Mouse (Mus musculus) ES-E14 (cell line): ENCODE results near the gene Stx5a. TPM values are rescaled to one million over a fixed set of nuclear protein-coding genes. Genes with fewer than 3 reads are reported as not detected.
A peak's percentile ranks its signal among the peaks of the same experiment; 100 is the strongest.

Experiments used
- DNase-seq: peaks from one replicate; pipeline ENCODE4 v3.0.0-alpha.2; 2013; ENCODE audit warnings: low read depth, low spot score
- H3K27ac ChIP-seq: 2 replicates; pipeline ENCODE4 v1.5.1; 2012; ENCODE audit warnings: low read depth, mild to moderate bottlenecking, low read length, moderate library complexity, mixed read lengths; ENCODE audit not compliant: poor library complexity, insufficient read depth, severe bottlenecking
- H3K36me3 ChIP-seq: 2 replicates; pipeline ENCODE4 v1.6.1; 2012; ENCODE audit warnings: mild to moderate bottlenecking, low read length, moderate library complexity, mixed read lengths; ENCODE audit not compliant: control insufficient read depth, poor library complexity, insufficient read depth, severe bottlenecking
- H3K4me1 ChIP-seq, 2 experiments: fragments of 150-350 bp in 1 of 2; sonication (generic) in 1 of 2; 2 replicates each; pipeline ENCODE4 v1.6.1; 2012; ENCODE audit warnings: low read length in 2 of 2, mild to moderate bottlenecking in 1 of 2, mixed read lengths in 1 of 2; ENCODE audit not compliant: control insufficient read depth in 2 of 2, insufficient read depth in 2 of 2, poor library complexity in 1 of 2
- H3K4me3 ChIP-seq, 2 experiments: fragments of 150-350 bp in 1 of 2; sonication (generic) in 1 of 2; 2 replicates each; pipeline ENCODE4 v1.5.1; 2012; ENCODE audit warnings: low read length in 2 of 2, low read depth in 1 of 2, mild to moderate bottlenecking in 1 of 2, mixed read lengths in 1 of 2; ENCODE audit not compliant: insufficient read depth in 1 of 2, poor library complexity in 1 of 2, severe bottlenecking in 1 of 2
- H3K9ac ChIP-seq: 2 replicates; pipeline ENCODE4 v1.6.1; 2012; ENCODE audit warnings: low read depth, mild to moderate bottlenecking, low read length, mixed read lengths; ENCODE audit not compliant: poor library complexity, insufficient read depth, severe bottlenecking
- H3K9me3 ChIP-seq: fragments of 150-350 bp; sonication (generic); 2 replicates; pipeline ENCODE4 v1.6.1; 2012; ENCODE audit warnings: low read depth, mild to moderate bottlenecking, low read length; ENCODE audit not compliant: control insufficient read depth, insufficient read depth
- CHD2 ChIP-seq: IDR thresholded peaks from 2 replicates; pipeline ENCODE4 v1.6.1; 2014; ENCODE audit warnings: mild to moderate bottlenecking, low read depth, low read length, inconsistent platforms
- HCFC1 ChIP-seq: IDR thresholded peaks from 2 replicates; pipeline ENCODE4 v1.6.1; 2012; ENCODE audit warnings: low read length, inconsistent platforms, borderline replicate concordance; ENCODE audit not compliant: insufficient read depth
- MAFK ChIP-seq: IDR thresholded peaks from 2 replicates; pipeline ENCODE4 v1.6.1; 2014; ENCODE audit warnings: mild to moderate bottlenecking, low read depth, low read length, inconsistent platforms; ENCODE audit not compliant: insufficient read depth
- ZC3H11A ChIP-seq: IDR thresholded peaks from 2 replicates; pipeline ENCODE4 v1.6.1; 2012; ENCODE audit warnings: low read depth, mild to moderate bottlenecking, inconsistent platforms, low read length, borderline replicate concordance
- ZNF384 ChIP-seq: IDR thresholded peaks from 2 replicates; pipeline ENCODE4 v1.6.1; 2012; ENCODE audit warnings: low read depth, low read length, inconsistent platforms
- in situ Hi-C, 2 experiments: fragments of 600-800 bp; cut with MboI; formaldehyde crosslinking; loops; one replicate each; pipeline ENCODE4 v1.15.1; 2025; ENCODE audit warnings: low sequenced_read_pairs in 2 of 2, inconsistent platforms in 1 of 2; ENCODE audit not compliant: unreplicated experiment in 2 of 2
- total RNA-seq: library from RNA; depleted of rRNA; stranded (reverse); fragments of 300-350 nt; gene quantifications from 2 replicates; pipeline ENCODE4 v1.2.3, GENCODE M21; 2012

Gene Stx5a
- total RNA-seq, 1 experiment: 66.3 TPM

- H3K9me3 ChIP-seq: no peaks in the 10 kb centered on the region
- peak within 1 kb of the TSS; percentile 88 for H3K9ac ChIP-seq
- H3K27ac ChIP-seq: peak within 1 kb of the TSS; percentile 59
- no peak for TF ChIP-seq ZC3H11A
- TF ChIP-seq CHD2: no peak; the same call in 1 of the 2 replicates
- TF ChIP-seq ZNF384: no peak
- no peak for TF ChIP-seq HCFC1
- no peak for TF ChIP-seq MAFK
- in situ Hi-C loops: no loop called here
- peak; percentile 68 for DNase-seq
- H3K4me1 ChIP-seq: peaks cover 0 to 7% of the 10 kb centered on the region in 2 experiments; a peak in 3 of 4 replicates
- peaks cover 36% of the 10 kb centered on the region for H3K36me3 ChIP-seq
- H3K4me3 ChIP-seq: peak within 1 kb of the TSS; percentile 73 to 89
Observed at GRCm38 (mm10) chr19:8770567-8771270, 29.5 kb downstream of the Stx5a start, which contains the start of gene Tmem223. TSS of gene Tmem223 (plus strand) at chr19:8770996.

DNA sequence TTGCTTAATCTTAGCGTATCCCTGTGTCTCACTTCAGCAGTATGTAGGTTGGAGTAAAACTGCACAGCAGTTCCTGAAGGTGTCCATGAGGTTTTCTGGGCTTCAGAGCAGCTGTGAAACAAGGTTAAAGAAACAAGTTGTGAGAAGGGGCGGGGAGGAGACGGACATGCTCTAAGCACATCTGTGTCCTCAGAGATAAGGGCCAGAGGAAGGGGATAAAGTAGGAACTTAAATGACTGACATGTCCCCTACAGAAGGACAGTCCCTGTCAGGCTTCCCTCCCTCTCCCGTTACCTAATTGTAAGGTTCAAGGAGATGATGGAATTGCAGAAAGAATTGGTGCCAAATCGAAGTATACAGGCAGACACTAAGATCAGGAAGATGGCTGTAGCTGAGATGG, 31.8 kb downstream of the Stx5a start:
- no peaks in the 10 kb centered on the region for H3K9me3 ChIP-seq
- in situ Hi-C loops: no loop called here
- H3K9ac ChIP-seq: no peak overlapping the region
- peaks cover 17% of the 10 kb centered on the region for H3K36me3 ChIP-seq
- H3K4me3 ChIP-seq: peak overlapping the region in 1 of 2 experiments; percentile 12; a peak in 1 of 4 replicates
- no peak for DNase-seq
- peaks cover 0 to 7% of the 10 kb centered on the region in 2 experiments; a peak in 3 of 4 replicates for H3K4me1 ChIP-seq
- no peak overlapping the region for H3K27ac ChIP-seq
- TF ChIP-seq HCFC1 (no peak), CHD2 (no peak), MAFK (no peak), ZC3H11A (no peak), ZNF384 (no peak)

DNA sequence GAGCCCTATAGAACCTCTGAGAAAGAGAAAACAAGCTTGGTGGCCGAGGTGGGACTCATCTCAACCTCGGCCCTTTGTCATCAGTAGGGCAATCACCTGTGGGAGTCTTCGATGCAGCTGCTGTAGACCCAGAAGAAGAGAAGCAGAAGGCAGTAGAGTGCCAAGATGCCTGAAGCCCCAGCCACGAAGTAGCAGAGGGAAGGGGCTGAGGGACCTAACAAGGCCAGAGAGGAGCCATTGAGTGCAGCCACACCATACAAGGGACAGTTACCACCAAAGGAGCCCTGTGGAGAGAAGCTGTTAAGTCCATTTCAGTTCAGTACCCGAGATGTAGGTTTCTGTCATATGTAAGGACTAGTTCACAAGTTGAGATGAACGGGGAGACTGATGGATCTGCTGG, 32.2 kb downstream of the Stx5a start:
- Histone ChIP-seq H3K9me3 (no peaks in the 10 kb centered on the region), H3K9ac (peak overlapping the region; percentile 65; the same call in 1 of the 2 replicates), H3K4me1 (peaks cover 0 to 7% of the 10 kb centered on the region in 2 experiments; a peak in 3 of 4 replicates), H3K27ac (no peak overlapping the region), H3K36me3 (peaks cover 19% of the 10 kb centered on the region), H3K4me3 (peak overlapping the region; percentile 81 to 88)
- TF ChIP-seq CHD2 (no peak), ZC3H11A (no peak), ZNF384 (no peak), MAFK (no peak), HCFC1 (no peak)
- in situ Hi-C loops: no loop called here
- no peak for DNase-seq

- H3K36me3 ChIP-seq: peaks cover 20% of the 10 kb centered on the region
Observed at GRCm38 (mm10) chr19:8774086-8774835, 33.0 kb downstream of the Stx5a start, which contains the start of gene Tmem179b. TSS of gene Tmem179b (minus strand) at chr19:8774467.

More at GRCm38 (mm10) chr19:8774086-8774835, 33.0 kb downstream of the Stx5a start, which contains the start of gene Tmem179b:
- in situ Hi-C loops: no loop called here
- peak within 1 kb of the TSS; percentile 96 for H3K9ac ChIP-seq
- peak within 1 kb of the TSS; percentile 81 to 88 for H3K4me3 ChIP-seq
- peak; percentile 94 for DNase-seq
- H3K4me1 ChIP-seq: peaks cover 0 to 7% of the 10 kb centered on the region in 2 experiments; a peak in 3 of 4 replicates
- peak; percentile 70; the same call in 1 of the 2 replicates for TF ChIP-seq HCFC1
- TF ChIP-seq CHD2: no peak
- H3K9me3 ChIP-seq: no peaks in the 10 kb centered on the region
- peak within 1 kb of the TSS; percentile 94 for H3K27ac ChIP-seq
